Mouse (Mus musculus) ES-E14 (cell line): ENCODE data around the gene Il17ra.

ENCODE experiments used
- CHD2 ChIP-seq: IDR thresholded peaks from 2 replicates; pipeline ENCODE4 v1.6.1; 2014; ENCODE audit warnings: mild to moderate bottlenecking, low read depth, low read length, inconsistent platforms
- HCFC1 ChIP-seq: IDR thresholded peaks from 2 replicates; pipeline ENCODE4 v1.6.1; 2012; ENCODE audit warnings: low read length, inconsistent platforms, borderline replicate concordance; ENCODE audit not compliant: insufficient read depth
- MAFK ChIP-seq: IDR thresholded peaks from 2 replicates; pipeline ENCODE4 v1.6.1; 2014; ENCODE audit warnings: mild to moderate bottlenecking, low read depth, low read length, inconsistent platforms; ENCODE audit not compliant: insufficient read depth
- ZNF384 ChIP-seq: IDR thresholded peaks from 2 replicates; pipeline ENCODE4 v1.6.1; 2012; ENCODE audit warnings: low read depth, low read length, inconsistent platforms

DNA sequence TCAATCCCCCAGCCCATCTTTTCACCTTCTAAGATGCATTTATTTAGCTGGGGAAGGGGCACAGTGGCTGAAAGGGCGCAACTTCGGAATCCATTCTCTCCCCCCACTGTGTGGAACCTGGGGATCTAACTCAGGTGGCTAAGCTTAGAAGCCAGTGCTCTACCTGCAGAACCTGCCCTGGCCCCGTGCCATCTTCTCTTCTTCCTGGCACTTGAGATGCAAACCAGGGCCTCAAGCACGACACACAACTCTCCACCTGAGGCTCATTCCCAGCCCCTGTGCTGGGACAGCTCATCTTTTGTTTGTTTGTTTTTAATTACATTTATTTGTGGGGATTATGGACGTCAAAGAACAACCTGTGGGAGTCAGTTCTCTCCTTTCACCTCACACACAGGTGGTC, 56.6 kb downstream of the Il17ra start:
- no peak for TF ChIP-seq ZNF384
- no peak for TF ChIP-seq MAFK
- TF ChIP-seq HCFC1 = no peak
- TF ChIP-seq CHD2 = no peak
